In the genomic region with DNA sequence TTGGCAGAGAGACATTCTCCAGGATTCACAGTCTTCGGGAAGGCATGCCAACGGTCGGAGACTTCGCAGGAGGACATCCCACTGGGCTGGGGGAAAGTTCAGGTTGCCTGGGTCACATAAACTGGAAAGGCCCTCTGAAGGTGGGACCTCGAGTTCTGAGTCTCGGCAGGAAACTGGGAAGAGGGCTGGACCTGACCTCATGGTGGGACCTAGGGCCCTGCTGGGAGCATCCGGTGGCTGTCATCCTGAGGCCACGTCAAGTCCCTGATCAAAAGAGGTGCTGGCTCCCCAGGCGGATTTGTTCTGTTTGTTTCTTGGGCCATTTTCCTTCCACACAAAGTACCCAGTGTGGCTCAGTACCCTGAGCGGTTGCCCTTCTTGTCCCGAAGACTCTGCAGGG, we compare ENCODE assay signal across 32 mouse cellular contexts. TPM values are rescaled to one million over a fixed set of nuclear protein-coding genes. Genes with fewer than 3 reads are reported as not detected.
"Had no signal": no experiment of that assay in that cellular context is flagged by ENCODE, and none has a peak within 500 bp of the region (broad histone marks: within the 10 kb centered on the region; RNA-seq: fewer than 3 reads in every experiment).

No protein-coding gene starts in this region.

- H3K4me2 ChIP-seq: embryonic facial prominence, embryonic 12.5 days; embryonic facial prominence, embryonic 13.5 days; embryonic facial prominence, embryonic 15.5 days; forebrain, embryonic 12.5 days; forebrain, embryonic 13.5 days; forebrain, embryonic 15.5 days had no signal

- H3K4me1 ChIP-seq: forebrain, embryonic 15.5 days had no signal

- H3K27ac ChIP-seq: embryonic facial prominence, embryonic 10.5 days; embryonic facial prominence, embryonic 12.5 days; embryonic facial prominence, embryonic 13.5 days; embryonic facial prominence, embryonic 15.5 days; forebrain, embryonic 10.5 days; forebrain, embryonic 12.5 days; forebrain, embryonic 13.5 days; forebrain, embryonic 15.5 days had no signal

- H3K27me3 ChIP-seq: forebrain, embryonic 15.5 days had no signal

- H3K9ac ChIP-seq: embryonic facial prominence, embryonic 12.5 days; embryonic facial prominence, embryonic 13.5 days; embryonic facial prominence, embryonic 15.5 days; forebrain, embryonic 12.5 days; forebrain, embryonic 13.5 days; forebrain, embryonic 15.5 days; forebrain, postnatal 0 days had no signal

- H3K4me3 ChIP-seq: embryonic facial prominence, embryonic 10.5 days; embryonic facial prominence, embryonic 12.5 days; embryonic facial prominence, embryonic 13.5 days; embryonic facial prominence, embryonic 15.5 days; erythroblast, embryonic 14.5 days; forebrain, embryonic 10.5 days; forebrain, embryonic 12.5 days; forebrain, embryonic 13.5 days; forebrain, embryonic 15.5 days; gastrocnemius, adult 2 months had no signal

- DNase-seq: cerebellum, adult 18-20 months; cerebellum, adult 2 months; cerebellum, adult 8-10 months; cerebellum, adult 9-10 months; cerebellum, adult 9-11 months; cerebellum, postnatal 10 days; cerebellum, postnatal 14 days; cerebellum, postnatal 25 days; cerebellum, postnatal 36 days; embryo, embryonic 11 days; forebrain, postnatal 0 days; gastrocnemius, adult 2 months; gastrocnemius, postnatal 10 days; gastrocnemius, postnatal 14 days; gastrocnemius, postnatal 25 days; gastrocnemius, postnatal 36 days; heart, adult 11 months; heart, adult 18-20 months had no signal

- H3K36me3 ChIP-seq: embryonic facial prominence, embryonic 10.5 days; embryonic facial prominence, embryonic 12.5 days; embryonic facial prominence, embryonic 13.5 days; embryonic facial prominence, embryonic 15.5 days; forebrain, embryonic 10.5 days; forebrain, embryonic 12.5 days; forebrain, embryonic 15.5 days had no signal

- H3K9me3 ChIP-seq: embryonic facial prominence, embryonic 10.5 days; embryonic facial prominence, embryonic 12.5 days; embryonic facial prominence, embryonic 13.5 days; embryonic facial prominence, embryonic 15.5 days; forebrain, embryonic 10.5 days; forebrain, embryonic 12.5 days; forebrain, embryonic 13.5 days; forebrain, embryonic 15.5 days had no signal

- ATAC-seq: forebrain, embryonic 13.5 days; forebrain, embryonic 14.5 days; forebrain, embryonic 15.5 days; forebrain, embryonic 16.5 days; forebrain, postnatal 0 days had no signal

RNA-seq across cellular contexts. Expression of a gene that starts 2.7 kb away (rescaled TPM):
- polyA plus RNA-seq: erythroblast, embryonic 14.5 days had no signal

RNA-seq across cellular contexts. Expression of a gene that starts 28.0 kb away (rescaled TPM):
- polyA plus RNA-seq: embryonic facial prominence, embryonic 11.5 days; erythroblast, embryonic 14.5 days; forebrain, embryonic 16.5 days had no signal

RNA-seq across cellular contexts. Expression of a gene that starts 36.4 kb away (rescaled TPM):
- polyA plus RNA-seq: erythroblast, embryonic 14.5 days; forebrain, embryonic 13.5 days had no signal

RNA-seq across cellular contexts. Expression of a gene that starts 50.9 kb away (rescaled TPM):
- polyA plus RNA-seq: embryonic facial prominence, embryonic 13.5 days; erythroblast, embryonic 14.5 days; forebrain, embryonic 11.5 days; forebrain, embryonic 13.5 days; forebrain, embryonic 15.5 days; forebrain, embryonic 16.5 days; frontal cortex, adult 2 months had no signal
